Mouse (Mus musculus) right cerebral cortex, postnatal 4 days (tissue): ENCODE results near the gene Mllt6.
"Not testable (repeated sequence)": the region's sequence is repeated elsewhere in the genome, so short reads cannot be mapped to it uniquely, and the experiment has no call there.

Experiments
- DNase-seq: peaks from one replicate; pipeline ENCODE4 v3.0.0-alpha.2; 2022

The Mllt6 gene

GRCm38 (mm10) chr11:97718281-97718860 is 55.2 kb downstream of the Mllt6 start:
- DNase-seq: no peak

DNA sequence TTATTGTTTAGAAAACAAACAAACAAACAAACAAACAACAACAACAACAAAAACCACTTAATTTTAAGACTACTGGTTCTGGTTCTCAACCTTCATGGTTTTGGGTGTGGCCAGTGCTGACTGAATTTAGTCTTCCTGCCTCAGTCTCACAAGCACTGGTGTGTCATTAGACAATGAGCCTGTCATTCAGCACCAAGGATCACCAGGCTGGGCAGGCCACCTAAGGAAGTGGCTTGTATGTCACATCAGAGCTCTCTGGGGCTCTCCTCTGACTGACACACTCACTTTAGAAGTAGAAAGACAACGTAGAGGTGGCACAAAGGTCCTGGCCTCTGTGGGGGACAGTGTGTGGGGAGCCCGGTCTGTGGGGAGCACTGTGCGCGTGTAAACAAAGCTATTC is 55.8 kb downstream of the Mllt6 start:
- DNase-seq: no peak

- DNase-seq: no peak
These were observed 58.1 kb downstream of the Mllt6 start for GRCm38 (mm10) chr11:97721338-97721737.

GRCm38 (mm10) chr11:97723709-97724108 is 60.5 kb downstream of the Mllt6 start:
- no peak for DNase-seq

GRCm38 (mm10) chr11:97728311-97728710 is 65.1 kb downstream of the Mllt6 start:
- DNase-seq: no peak

- no peak for DNase-seq
These were observed 65.5 kb downstream of the Mllt6 start for GRCm38 (mm10) chr11:97728730-97729129.

- DNase-seq: no peak
These were observed 70.5 kb downstream of the Mllt6 start for GRCm38 (mm10) chr11:97733689-97734088.

DNA sequence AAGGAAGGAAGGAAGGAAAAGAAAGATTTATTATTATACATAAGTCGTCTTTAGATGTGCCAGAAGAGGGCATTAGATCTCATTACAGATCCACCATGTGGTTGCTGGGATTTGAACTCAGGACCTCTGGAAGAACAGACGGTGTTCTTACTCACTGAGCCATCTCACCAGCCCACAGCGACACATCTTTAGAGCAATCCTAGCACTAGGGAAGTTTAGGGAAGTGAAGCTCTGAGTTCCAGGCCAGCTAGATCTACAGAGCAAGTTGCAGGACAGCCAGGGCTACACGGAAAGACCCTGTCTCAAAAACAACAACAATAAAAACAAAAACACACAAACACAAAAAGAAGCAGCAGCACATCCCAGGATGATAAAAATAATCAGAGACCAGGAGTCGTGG is 71.6 kb downstream of the Mllt6 start:
- not testable (repeated sequence) for DNase-seq
